Mouse (Mus musculus): ENCODE results near the gene Gm2174. TPM values are rescaled to one million over a fixed set of nuclear protein-coding genes. Genes with fewer than 3 reads are reported as not detected.

The Gm2174 gene
- polyA plus RNA-seq, 1 experiment from 2014 or later: 0.77 TPM

GRCm38 (mm10) chrX:56435758-56436283 lies 11.9 kb upstream of the Gm2174 start:
- Histone ChIP-seq H3K9me3 (ENCODE audit: control insufficient read depth) (no peaks in the 10 kb centered on the region), H3K4me2 (replicated peaks; ENCODE audit: low read depth) (no peak overlapping the region), H3K4me3 (ENCODE audit: low read depth, low read length) (no peak overlapping the region), H3K27me3 (replicated peaks; ENCODE audit: control insufficient read depth, insufficient read depth, low read length) (no peaks in the 10 kb centered on the region), H3K4me1 (replicated peaks; ENCODE audit: control insufficient read depth, insufficient read depth, low read length) (no peaks in the 10 kb centered on the region), H3K36me3 (ENCODE audit: control insufficient read depth, insufficient read depth) (no peaks in the 10 kb centered on the region), H3K27ac (ENCODE audit: low read depth, low read length) (no peak overlapping the region), H3K9ac (ENCODE audit: low read depth, low read length) (no peak overlapping the region)
- TF ChIP-seq CTCF (IDR thresholded peaks at IDR 0.05; ENCODE audit: low read depth): no peak
- no peak for ATAC-seq
- 78% methylated on average over 7 of the region's 7 CpGs for WGBS

GRCm38 (mm10) chrX:56446487-56447428 lies 1.0 kb upstream of the Gm2174 start:
- Histone ChIP-seq H3K9ac (ENCODE audit: low read depth, low read length) (no peak overlapping the region), H3K9me3 (ENCODE audit: control insufficient read depth) (no peaks in the 10 kb centered on the region), H3K36me3 (ENCODE audit: control insufficient read depth, insufficient read depth) (no peaks in the 10 kb centered on the region), H3K27ac (ENCODE audit: low read depth, low read length) (no peak overlapping the region), H3K4me2 (replicated peaks; ENCODE audit: low read depth) (no peak overlapping the region), H3K4me3 (ENCODE audit: low read depth, low read length) (no peak overlapping the region), H3K27me3 (replicated peaks; ENCODE audit: control insufficient read depth, insufficient read depth, low read length) (no peaks in the 10 kb centered on the region), H3K4me1 (replicated peaks; ENCODE audit: control insufficient read depth, insufficient read depth, low read length) (no peaks in the 10 kb centered on the region)
- TF ChIP-seq CTCF (IDR thresholded peaks at IDR 0.05; ENCODE audit: low read depth): no peak
- WGBS: 73% methylated on average over 11 of the region's 11 CpGs
- ATAC-seq: no peak

GRCm38 (mm10) chrX:56454671-56455371 lies 7.1 kb downstream of the Gm2174 start, which contains the start of gene Ints6l:
Gene Ints6l, plus strand, starts transcription at chrX:56454857.
- H3K4me2 ChIP-seq (replicated peaks; ENCODE audit: low read depth): peak within 1 kb of the TSS; percentile 64
- no peak for TF ChIP-seq CTCF (IDR thresholded peaks at IDR 0.05; ENCODE audit: low read depth)
- WGBS: 19% methylated on average over 22 of the region's 22 CpGs
- H3K27me3 ChIP-seq (replicated peaks; ENCODE audit: control insufficient read depth, insufficient read depth, low read length): no peaks in the 10 kb centered on the region
- peak within 1 kb of the TSS; percentile 54 for H3K4me3 ChIP-seq (ENCODE audit: low read depth, low read length)
- H3K4me1 ChIP-seq (replicated peaks; ENCODE audit: control insufficient read depth, insufficient read depth, low read length): no peaks in the 10 kb centered on the region
- peak within 1 kb of the TSS; percentile 82 for H3K27ac ChIP-seq (ENCODE audit: low read depth, low read length)
- no peaks in the 10 kb centered on the region for H3K9me3 ChIP-seq (ENCODE audit: control insufficient read depth)
- peak; percentile 76 for ATAC-seq
- H3K9ac ChIP-seq (ENCODE audit: low read depth, low read length): peak within 1 kb of the TSS; percentile 65
- H3K36me3 ChIP-seq (ENCODE audit: control insufficient read depth, insufficient read depth): no peaks in the 10 kb centered on the region

GRCm38 (mm10) chrX:56455372-56456246 lies 7.8 kb downstream of the Gm2174 start:
- TF ChIP-seq CTCF (IDR thresholded peaks at IDR 0.05; ENCODE audit: low read depth): peak; percentile 67
- H3K27ac ChIP-seq (ENCODE audit: low read depth, low read length): peak overlapping the region; percentile 82
- peak overlapping the region; percentile 64 for H3K4me2 ChIP-seq (replicated peaks; ENCODE audit: low read depth)
- 20% methylated on average over 52 of the region's 65 CpGs for WGBS
- H3K36me3 ChIP-seq (ENCODE audit: control insufficient read depth, insufficient read depth): no peaks in the 10 kb centered on the region
- peak overlapping the region; percentile 54 for H3K4me3 ChIP-seq (ENCODE audit: low read depth, low read length)
- no peaks in the 10 kb centered on the region for H3K4me1 ChIP-seq (replicated peaks; ENCODE audit: control insufficient read depth, insufficient read depth, low read length)
- no peaks in the 10 kb centered on the region for H3K27me3 ChIP-seq (replicated peaks; ENCODE audit: control insufficient read depth, insufficient read depth, low read length)
- ATAC-seq: peak; percentile 95
- H3K9ac ChIP-seq (ENCODE audit: low read depth, low read length): peak overlapping the region; percentile 65
- no peaks in the 10 kb centered on the region for H3K9me3 ChIP-seq (ENCODE audit: control insufficient read depth)

GRCm38 (mm10) chrX:56456379-56456778 lies 8.6 kb downstream of the Gm2174 start:
- Histone ChIP-seq H3K9ac (ENCODE audit: low read depth, low read length) (no peak overlapping the region), H3K4me3 (ENCODE audit: low read depth, low read length) (peak overlapping the region; percentile 54)
- TF ChIP-seq CTCF (IDR thresholded peaks at IDR 0.05; ENCODE audit: low read depth): no peak

More at GRCm38 (mm10) chrX:56456379-56456778, 8.6 kb downstream of the Gm2174 start:
- ATAC-seq: peak; percentile 14; the same call in 1 of the 2 replicates
- Histone ChIP-seq H3K9me3 (ENCODE audit: control insufficient read depth) (no peaks in the 10 kb centered on the region), H3K4me2 (replicated peaks; ENCODE audit: low read depth) (peak overlapping the region; percentile 64), H3K27ac (ENCODE audit: low read depth, low read length) (no peak overlapping the region; the same call in 1 of the 2 replicates), H3K36me3 (ENCODE audit: control insufficient read depth, insufficient read depth) (no peaks in the 10 kb centered on the region), H3K27me3 (replicated peaks; ENCODE audit: control insufficient read depth, insufficient read depth, low read length) (no peaks in the 10 kb centered on the region), H3K4me1 (replicated peaks; ENCODE audit: control insufficient read depth, insufficient read depth, low read length) (no peaks in the 10 kb centered on the region)
- WGBS: 15% methylated on average over 8 of the region's 8 CpGs
